Mouse (Mus musculus) lung, postnatal 14 days (tissue): ENCODE data around the gene 1700012A03Rik.
A peak's percentile ranks its signal among the peaks of the same experiment; 100 is the strongest.

Source experiments
- DNase-seq: peaks from one replicate; pipeline ENCODE4 v3.0.0; 2021

Gene 1700012A03Rik

DNA sequence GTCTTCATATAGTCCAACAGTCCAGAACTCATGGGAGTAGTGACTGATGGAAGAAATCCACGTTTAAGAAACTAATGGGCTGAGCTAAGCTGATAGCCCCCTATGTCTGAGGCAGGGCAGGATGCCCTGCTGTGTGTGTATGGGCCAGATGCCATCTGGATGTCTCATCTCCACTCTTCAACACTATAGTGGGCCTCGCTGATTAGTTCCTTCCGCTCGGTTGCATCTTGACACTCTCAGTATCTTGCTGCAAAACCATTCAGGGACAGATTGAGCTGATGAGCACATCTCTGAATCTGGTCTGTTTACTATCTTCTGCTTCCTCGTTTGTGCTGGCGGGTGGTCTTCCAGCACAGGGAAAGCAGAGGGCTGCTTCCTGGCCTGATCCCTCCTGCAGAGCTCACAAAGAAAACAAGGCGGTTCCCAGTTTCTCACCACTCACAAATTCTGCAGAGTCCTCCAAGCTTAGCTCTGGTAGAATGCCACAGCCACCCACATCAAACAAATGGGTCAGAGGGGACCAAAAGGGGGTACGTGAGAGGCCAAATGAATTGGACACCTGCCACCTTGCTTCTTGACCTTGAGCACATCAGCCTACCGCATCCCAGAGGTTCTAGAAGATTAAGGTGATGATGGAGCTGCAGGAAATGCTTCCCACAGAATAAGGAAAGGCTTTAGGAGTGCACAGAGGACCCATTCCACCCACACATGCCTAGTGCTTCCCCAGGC lies 55.7 kb downstream of the 1700012A03Rik start:
- DNase-seq: peak; percentile 41
